Mouse (Mus musculus): ENCODE data around the gene Urb1. TPM values are rescaled to one million over a fixed set of nuclear protein-coding genes. Genes with fewer than 3 reads are reported as not detected.

The Urb1 gene
- 6.8 and 6.9 TPM in 2 replicates for polyA plus RNA-seq (2012; rRNA removed)

- TF ChIP-seq POLR2A (IDR thresholded peaks at IDR 0.05; ENCODE audit: extremely low read depth, insufficient read depth, low read length) (peak; percentile 45; the same call in 1 of the 2 replicates), CTCF (IDR thresholded peaks at IDR 0.05; ENCODE audit: extremely low read depth, insufficient read depth, low read length) (no peak)
- Histone ChIP-seq H3K4me3 (ENCODE audit: insufficient read depth, low read length) (peak within 1 kb of the TSS; percentile 59), H3K4me1 (ENCODE audit: control insufficient read depth, insufficient read depth, low read length) (peaks cover 1% of the 10 kb centered on the region; the same call in 1 of the 2 replicates), H3K27ac (ENCODE audit: insufficient read depth, low read length) (no peak within 1 kb of the TSS; the same call in 1 of the 2 replicates)
Observed at GRCm38 (mm10) chr16:90809975-90810715, at the start of gene Urb1. Urb1 (minus strand) TSS chr16:90810413.

- Histone ChIP-seq H3K27ac (ENCODE audit: insufficient read depth, low read length) (no peak overlapping the region), H3K4me1 (ENCODE audit: control insufficient read depth, insufficient read depth, low read length) (no peaks in the 10 kb centered on the region), H3K4me3 (ENCODE audit: insufficient read depth, low read length) (no peak overlapping the region)
- no peak for TF ChIP-seq CTCF (IDR thresholded peaks at IDR 0.05; ENCODE audit: extremely low read depth, insufficient read depth, low read length)
- no peak for TF ChIP-seq POLR2A (IDR thresholded peaks at IDR 0.05; ENCODE audit: extremely low read depth, insufficient read depth, low read length)
Observed at GRCm38 (mm10) chr16:90858206-90858605, 48.0 kb upstream of the Urb1 start.

- H3K4me3 ChIP-seq (ENCODE audit: insufficient read depth, low read length): no peak overlapping the region
- TF ChIP-seq POLR2A (IDR thresholded peaks at IDR 0.05; ENCODE audit: extremely low read depth, insufficient read depth, low read length) (no peak), CTCF (IDR thresholded peaks at IDR 0.05; ENCODE audit: extremely low read depth, insufficient read depth, low read length) (no peak)
- H3K4me1 ChIP-seq (ENCODE audit: control insufficient read depth, insufficient read depth, low read length): no peaks in the 10 kb centered on the region
- no peak overlapping the region for H3K27ac ChIP-seq (ENCODE audit: insufficient read depth, low read length)
Observed at GRCm38 (mm10) chr16:90856552-90857200, 46.5 kb upstream of the Urb1 start.

GRCm38 (mm10) chr16:90851621-90852334, 41.6 kb upstream of the Urb1 start:
- H3K4me1 ChIP-seq (ENCODE audit: control insufficient read depth, insufficient read depth, low read length): no peaks in the 10 kb centered on the region
- TF ChIP-seq CTCF (IDR thresholded peaks at IDR 0.05; ENCODE audit: extremely low read depth, insufficient read depth, low read length): no peak
- no peak for TF ChIP-seq POLR2A (IDR thresholded peaks at IDR 0.05; ENCODE audit: extremely low read depth, insufficient read depth, low read length)
- H3K4me3 ChIP-seq (ENCODE audit: insufficient read depth, low read length): no peak overlapping the region
- H3K27ac ChIP-seq (ENCODE audit: insufficient read depth, low read length): no peak overlapping the region

GRCm38 (mm10) chr16:90850881-90851280, 40.7 kb upstream of the Urb1 start:
- Histone ChIP-seq H3K4me1 (ENCODE audit: control insufficient read depth, insufficient read depth, low read length) (no peaks in the 10 kb centered on the region), H3K27ac (ENCODE audit: insufficient read depth, low read length) (no peak overlapping the region), H3K4me3 (ENCODE audit: insufficient read depth, low read length) (no peak overlapping the region)
- TF ChIP-seq CTCF (IDR thresholded peaks at IDR 0.05; ENCODE audit: extremely low read depth, insufficient read depth, low read length): no peak
- no peak for TF ChIP-seq POLR2A (IDR thresholded peaks at IDR 0.05; ENCODE audit: extremely low read depth, insufficient read depth, low read length)

GRCm38 (mm10) chr16:90849262-90849661, 39.0 kb upstream of the Urb1 start:
- TF ChIP-seq POLR2A (IDR thresholded peaks at IDR 0.05; ENCODE audit: extremely low read depth, insufficient read depth, low read length) (no peak), CTCF (IDR thresholded peaks at IDR 0.05; ENCODE audit: extremely low read depth, insufficient read depth, low read length) (no peak)
- no peak overlapping the region for H3K4me3 ChIP-seq (ENCODE audit: insufficient read depth, low read length)
- H3K27ac ChIP-seq (ENCODE audit: insufficient read depth, low read length): no peak overlapping the region
- no peaks in the 10 kb centered on the region for H3K4me1 ChIP-seq (ENCODE audit: control insufficient read depth, insufficient read depth, low read length)

GRCm38 (mm10) chr16:90848697-90849096, 38.5 kb upstream of the Urb1 start:
- TF ChIP-seq POLR2A (IDR thresholded peaks at IDR 0.05; ENCODE audit: extremely low read depth, insufficient read depth, low read length) (no peak), CTCF (IDR thresholded peaks at IDR 0.05; ENCODE audit: extremely low read depth, insufficient read depth, low read length) (no peak)
- Histone ChIP-seq H3K27ac (ENCODE audit: insufficient read depth, low read length) (no peak overlapping the region), H3K4me3 (ENCODE audit: insufficient read depth, low read length) (no peak overlapping the region), H3K4me1 (ENCODE audit: control insufficient read depth, insufficient read depth, low read length) (no peaks in the 10 kb centered on the region)

- H3K27ac ChIP-seq (ENCODE audit: insufficient read depth, low read length): no peak overlapping the region
Observed at GRCm38 (mm10) chr16:90845591-90845990, 35.4 kb upstream of the Urb1 start.

GRCm38 (mm10) chr16:90845038-90845437, 34.8 kb upstream of the Urb1 start:
- no peak overlapping the region for H3K4me3 ChIP-seq (ENCODE audit: insufficient read depth, low read length)
- H3K27ac ChIP-seq (ENCODE audit: insufficient read depth, low read length): no peak overlapping the region
- TF ChIP-seq CTCF (IDR thresholded peaks at IDR 0.05; ENCODE audit: extremely low read depth, insufficient read depth, low read length) (no peak), POLR2A (IDR thresholded peaks at IDR 0.05; ENCODE audit: extremely low read depth, insufficient read depth, low read length) (no peak)
- no peaks in the 10 kb centered on the region for H3K4me1 ChIP-seq (ENCODE audit: control insufficient read depth, insufficient read depth, low read length)

More at GRCm38 (mm10) chr16:90845591-90845990, 35.4 kb upstream of the Urb1 start:
- TF ChIP-seq POLR2A (IDR thresholded peaks at IDR 0.05; ENCODE audit: extremely low read depth, insufficient read depth, low read length): no peak
- no peak for TF ChIP-seq CTCF (IDR thresholded peaks at IDR 0.05; ENCODE audit: extremely low read depth, insufficient read depth, low read length)
- no peak overlapping the region for H3K4me3 ChIP-seq (ENCODE audit: insufficient read depth, low read length)
- H3K4me1 ChIP-seq (ENCODE audit: control insufficient read depth, insufficient read depth, low read length): no peaks in the 10 kb centered on the region

Data from cortical plate, adult 2 months (tissue).